Mouse (Mus musculus): ENCODE results near the gene Slc25a5. TPM values are rescaled to one million over a fixed set of nuclear protein-coding genes. Genes with fewer than 3 reads are reported as not detected.
"Not testable (repeated sequence)": the region's sequence is repeated elsewhere in the genome, so short reads cannot be mapped to it uniquely, and the experiment has no call there.

Gene Slc25a5
- polyA plus RNA-seq, 1 experiment from 2014 or later = 560 TPM

GRCm38 (mm10) chrX:36789360-36789759 lies 6.1 kb upstream of the Slc25a5 start:
- Histone ChIP-seq H3K9me3 (ENCODE audit: control insufficient read depth, low read depth, low read length) (no peaks in the 10 kb centered on the region), H3K9ac (replicated peaks; ENCODE audit: low read depth, low read length) (no peak overlapping the region), H3K4me1 (ENCODE audit: control insufficient read depth, insufficient read depth, low read length) (no peaks in the 10 kb centered on the region), H3K4me2 (replicated peaks; ENCODE audit: low read depth, low read length) (no peak overlapping the region), H3K27me3 (ENCODE audit: control insufficient read depth, insufficient read depth, low read length) (no peaks in the 10 kb centered on the region), H3K36me3 (ENCODE audit: control insufficient read depth, insufficient read depth, low read length) (no peaks in the 10 kb centered on the region), H3K4me3 (ENCODE audit: low read depth, low read length) (no peak overlapping the region), H3K27ac (ENCODE audit: low read length) (no peak overlapping the region)
- WGBS = 61% methylated on average over 4 of the region's 4 CpGs
- no peak for ATAC-seq (ENCODE audit: insufficient number of reproducible peaks, insufficient read depth, low FRiP score, low read depth)

GRCm38 (mm10) chrX:36794571-36794970 lies 880 bp upstream of the Slc25a5 start:
- H3K4me3 ChIP-seq (ENCODE audit: low read depth, low read length) = no peak overlapping the region
- H3K27ac ChIP-seq (ENCODE audit: low read length) = no peak overlapping the region
- H3K9me3 ChIP-seq (ENCODE audit: control insufficient read depth, low read depth, low read length) = no peaks in the 10 kb centered on the region
- no peak for ATAC-seq (ENCODE audit: insufficient number of reproducible peaks, insufficient read depth, low FRiP score, low read depth)
- no peak overlapping the region for H3K9ac ChIP-seq (replicated peaks; ENCODE audit: low read depth, low read length)
- 65% methylated on average over 5 of the region's 5 CpGs for WGBS
- no peak overlapping the region for H3K4me2 ChIP-seq (replicated peaks; ENCODE audit: low read depth, low read length)
- H3K27me3 ChIP-seq (ENCODE audit: control insufficient read depth, insufficient read depth, low read length) = no peaks in the 10 kb centered on the region
- no peaks in the 10 kb centered on the region for H3K4me1 ChIP-seq (ENCODE audit: control insufficient read depth, insufficient read depth, low read length)
- H3K36me3 ChIP-seq (ENCODE audit: control insufficient read depth, insufficient read depth, low read length) = no peaks in the 10 kb centered on the region

- Histone ChIP-seq H3K27me3 (ENCODE audit: control insufficient read depth, insufficient read depth, low read length) (no peaks in the 10 kb centered on the region), H3K4me1 (ENCODE audit: control insufficient read depth, insufficient read depth, low read length) (no peaks in the 10 kb centered on the region), H3K4me3 (ENCODE audit: low read depth, low read length) (peak overlapping the region; percentile 45), H3K9ac (replicated peaks; ENCODE audit: low read depth, low read length) (peak overlapping the region; percentile 45), H3K36me3 (ENCODE audit: control insufficient read depth, insufficient read depth, low read length) (no peaks in the 10 kb centered on the region), H3K27ac (ENCODE audit: low read length) (peak overlapping the region; percentile 81), H3K9me3 (ENCODE audit: control insufficient read depth, low read depth, low read length) (no peaks in the 10 kb centered on the region), H3K4me2 (replicated peaks; ENCODE audit: low read depth, low read length) (peak overlapping the region; percentile 45)
- WGBS = 20% methylated on average over 40 of the region's 41 CpGs
- ATAC-seq (ENCODE audit: insufficient number of reproducible peaks, insufficient read depth, low FRiP score, low read depth) = peak; percentile 87
Observed at GRCm38 (mm10) chrX:36796163-36796581, 721 bp downstream of the Slc25a5 start.

GRCm38 (mm10) chrX:36796734-36797133 lies 1.3 kb downstream of the Slc25a5 start:
- not testable (repeated sequence) for H3K27ac ChIP-seq (ENCODE audit: low read length); ATAC-seq (ENCODE audit: insufficient number of reproducible peaks, insufficient read depth, low FRiP score, low read depth); H3K36me3 ChIP-seq (ENCODE audit: control insufficient read depth, insufficient read depth, low read length); H3K4me1 ChIP-seq (ENCODE audit: control insufficient read depth, insufficient read depth, low read length); H3K27me3 ChIP-seq (ENCODE audit: control insufficient read depth, insufficient read depth, low read length); H3K9ac ChIP-seq (replicated peaks; ENCODE audit: low read depth, low read length); H3K9me3 ChIP-seq (ENCODE audit: control insufficient read depth, low read depth, low read length)
- peak overlapping the region; percentile 45 for H3K4me2 ChIP-seq (replicated peaks; ENCODE audit: low read depth, low read length)
- 75% methylated on average over 8 of the region's 8 CpGs for WGBS
- peak overlapping the region; percentile 45 for H3K4me3 ChIP-seq (ENCODE audit: low read depth, low read length)

GRCm38 (mm10) chrX:36799131-36799879 lies 3.9 kb downstream of the Slc25a5 start:
- H3K36me3 ChIP-seq (ENCODE audit: control insufficient read depth, insufficient read depth, low read length) = no peaks in the 10 kb centered on the region
- H3K4me3 ChIP-seq (ENCODE audit: low read depth, low read length) = no peak overlapping the region
- no peak for ATAC-seq (ENCODE audit: insufficient number of reproducible peaks, insufficient read depth, low FRiP score, low read depth)
- no peak overlapping the region for H3K4me2 ChIP-seq (replicated peaks; ENCODE audit: low read depth, low read length)
- H3K27ac ChIP-seq (ENCODE audit: low read length) = no peak overlapping the region
- no peaks in the 10 kb centered on the region for H3K27me3 ChIP-seq (ENCODE audit: control insufficient read depth, insufficient read depth, low read length)
- no peaks in the 10 kb centered on the region for H3K4me1 ChIP-seq (ENCODE audit: control insufficient read depth, insufficient read depth, low read length)
- WGBS = 50% methylated on average over 6 of the region's 6 CpGs
- H3K9me3 ChIP-seq (ENCODE audit: control insufficient read depth, low read depth, low read length) = no peaks in the 10 kb centered on the region
- H3K9ac ChIP-seq (replicated peaks; ENCODE audit: low read depth, low read length) = no peak overlapping the region

- Histone ChIP-seq H3K27ac (ENCODE audit: low read length) (no peak overlapping the region), H3K27me3 (ENCODE audit: control insufficient read depth, insufficient read depth, low read length) (no peaks in the 10 kb centered on the region), H3K4me1 (ENCODE audit: control insufficient read depth, insufficient read depth, low read length) (no peaks in the 10 kb centered on the region), H3K9ac (replicated peaks; ENCODE audit: low read depth, low read length) (no peak overlapping the region), H3K9me3 (ENCODE audit: control insufficient read depth, low read depth, low read length) (no peaks in the 10 kb centered on the region), H3K4me2 (replicated peaks; ENCODE audit: low read depth, low read length) (no peak overlapping the region), H3K4me3 (ENCODE audit: low read depth, low read length) (no peak overlapping the region), H3K36me3 (ENCODE audit: control insufficient read depth, insufficient read depth, low read length) (no peaks in the 10 kb centered on the region)
- no peak for ATAC-seq (ENCODE audit: insufficient number of reproducible peaks, insufficient read depth, low FRiP score, low read depth)
- WGBS = 71% methylated on average over 5 of the region's 5 CpGs
Observed at GRCm38 (mm10) chrX:36803189-36803588, 7.7 kb downstream of the Slc25a5 start.

GRCm38 (mm10) chrX:36804196-36804595 lies 8.7 kb downstream of the Slc25a5 start:
- Histone ChIP-seq H3K27me3 (ENCODE audit: control insufficient read depth, insufficient read depth, low read length) (no peaks in the 10 kb centered on the region), H3K9me3 (ENCODE audit: control insufficient read depth, low read depth, low read length) (no peaks in the 10 kb centered on the region), H3K27ac (ENCODE audit: low read length) (no peak overlapping the region), H3K4me1 (ENCODE audit: control insufficient read depth, insufficient read depth, low read length) (no peaks in the 10 kb centered on the region), H3K36me3 (ENCODE audit: control insufficient read depth, insufficient read depth, low read length) (no peaks in the 10 kb centered on the region), H3K9ac (replicated peaks; ENCODE audit: low read depth, low read length) (no peak overlapping the region), H3K4me2 (replicated peaks; ENCODE audit: low read depth, low read length) (no peak overlapping the region), H3K4me3 (ENCODE audit: low read depth, low read length) (no peak overlapping the region)
- no peak for ATAC-seq (ENCODE audit: insufficient number of reproducible peaks, insufficient read depth, low FRiP score, low read depth)
- WGBS = 65% methylated on average over 5 of the region's 5 CpGs

GRCm38 (mm10) chrX:36805466-36806235 lies 10.2 kb downstream of the Slc25a5 start:
- Histone ChIP-seq H3K9me3 (ENCODE audit: control insufficient read depth, low read depth, low read length) (no peaks in the 10 kb centered on the region), H3K4me3 (ENCODE audit: low read depth, low read length) (no peak overlapping the region), H3K9ac (replicated peaks; ENCODE audit: low read depth, low read length) (no peak overlapping the region), H3K27me3 (ENCODE audit: control insufficient read depth, insufficient read depth, low read length) (no peaks in the 10 kb centered on the region), H3K4me1 (ENCODE audit: control insufficient read depth, insufficient read depth, low read length) (no peaks in the 10 kb centered on the region), H3K4me2 (replicated peaks; ENCODE audit: low read depth, low read length) (no peak overlapping the region), H3K27ac (ENCODE audit: low read length) (no peak overlapping the region), H3K36me3 (ENCODE audit: control insufficient read depth, insufficient read depth, low read length) (no peaks in the 10 kb centered on the region)
- WGBS = 59% methylated on average over 5 of the region's 5 CpGs
- no peak for ATAC-seq (ENCODE audit: insufficient number of reproducible peaks, insufficient read depth, low FRiP score, low read depth)

All from stomach, embryonic 14.5 days (tissue).